Mouse (Mus musculus): ENCODE results near the gene Tlcd2.
A peak's percentile ranks its signal among the peaks of the same experiment; 100 is the strongest.

- peak; percentile 55 for TF ChIP-seq CTCF (IDR thresholded peaks at IDR 0.05; ENCODE audit: control insufficient read depth, insufficient read depth, low read length)
- peak; percentile 85; the same call in 1 of the 2 replicates for TF ChIP-seq POLR2A (IDR thresholded peaks at IDR 0.05; ENCODE audit: borderline replicate concordance, control insufficient read depth, low read depth, low read length)
These were observed 7.3 kb upstream of the Tlcd2 start, which contains the start of gene Wdr81 for GRCm38 (mm10) chr11:75453991-75454930.
